ENCODE assay signal across 11 mouse cellular contexts in genomic region chr7:6995251-6995650, GRCm38 (mm10). TPM values are rescaled to one million over a fixed set of nuclear protein-coding genes. Genes with fewer than 3 reads are reported as not detected.
"Had no signal": no experiment of that assay in that cellular context is flagged by ENCODE, and none has a peak within 500 bp of the region (broad histone marks: within the 10 kb centered on the region; RNA-seq: fewer than 3 reads in every experiment).

Gene Aurkc, plus strand, starts transcription at chr7:6995300.

RNA-seq across cellular contexts. Expression of gene Aurkc, which starts in this region (rescaled TPM):
- polyA plus RNA-seq: neural tube, embryonic 13.5 days; neural tube, embryonic 14.5 days; neural tube, embryonic 15.5 days; small intestine, adult 2 months; spleen, adult 2 months; stomach, embryonic 14.5 days; stomach, embryonic 15.5 days; stomach, embryonic 16.5 days; stomach, postnatal 0 days; thymus, adult 2 months; thymus, postnatal 0 days had no signal
